Mouse (Mus musculus): ENCODE measurements at regions not wholly inside any gene's neighbourhood (a gene's known extent, or its start where the extent isn't known, plus 50 kb on each side); places are given as distances from the start of the nearest gene placed in this dataset.

- TF ChIP-seq CTCF (conservative IDR thresholded peaks at IDR 0.05; ENCODE audit: insufficient read depth, insufficient read length, low read depth, low read length) (no peak), POLR2A (IDR thresholded peaks at IDR 0.05; ENCODE audit: low read depth, low read length) (no peak)
Observed at GRCm38 (mm10) chr8:34530896-34531679, 419.6 kb upstream of the Gm10131 start.
